In genomic region chr17:24722220-24722924, GRCm38 (mm10) we compare ENCODE assay signal across 9 mouse cellular contexts. TPM values are rescaled to one million over a fixed set of nuclear protein-coding genes. Genes with fewer than 3 reads are reported as not detected.
DNase-seq lines count a peak whose midpoint lies in the region; ATAC-seq lines count a peak whose summit lies in the region.
"Had no signal": no experiment of that assay in that cellular context is flagged by ENCODE, and none has a peak within 500 bp of the region (broad histone marks: within the 10 kb centered on the region; RNA-seq: fewer than 3 reads in every experiment).

No protein-coding gene starts in this region.

- 34% methylated on average over 13 of the region's 13 CpGs for WGBS in heart, embryonic 16.5 days
- 16% methylated on average over 13 of the region's 13 CpGs for WGBS in liver, embryonic 16.5 days (ENCODE audit: insufficient replicate concordance)

- DNase-seq in ES-CJ7 (ENCODE audit: low read depth, low spot score) = peak; percentile 55
- DNase-seq in adrenal gland, postnatal 25 days = no peak
- DNase-seq in lung, postnatal 36 days = no peak
- DNase-seq in layer of hippocampus, postnatal 36 days = no peak

- no peak for ATAC-seq in erythroblast, adult 5-6 weeks (replicated peaks; ENCODE audit: low FRiP score, poor library complexity, severe bottlenecking)
- ATAC-seq in heart, embryonic 16.5 days (replicated peaks; ENCODE audit: extremely low read depth, insufficient read depth, low FRiP score) = no peak
- no peak for ATAC-seq in liver, embryonic 16.5 days (ENCODE audit: low read depth)

- H3K4me3 ChIP-seq in erythroblast, embryonic 14.5 days (replicated peaks) = peak overlapping the region; percentile 77
- H3K4me3 ChIP-seq in heart, embryonic 16.5 days (ENCODE audit: low read length) = no peak overlapping the region; the same call in 1 of the 2 replicates
- peak overlapping the region; percentile 93 for H3K4me3 ChIP-seq in liver, embryonic 16.5 days (ENCODE audit: low read depth, low read length)

- no peak overlapping the region for H3K27ac ChIP-seq in heart, embryonic 16.5 days (ENCODE audit: low read length)
- peak overlapping the region; percentile 42 for H3K27ac ChIP-seq in liver, embryonic 16.5 days (ENCODE audit: low read length)

- H3K9me3 ChIP-seq in erythroblast, embryonic 14.5 days (ENCODE audit: control insufficient read depth, low read length) = no peaks in the 10 kb centered on the region
- no peaks in the 10 kb centered on the region for H3K9me3 ChIP-seq in heart, embryonic 16.5 days (replicated peaks; ENCODE audit: control insufficient read depth, low read length)
- no peaks in the 10 kb centered on the region for H3K9me3 ChIP-seq in liver, embryonic 16.5 days (replicated peaks; ENCODE audit: control insufficient read depth, low read length)

- peak overlapping the region; percentile 67 for H3K4me2 ChIP-seq in heart, embryonic 16.5 days (ENCODE audit: low read depth, low read length)
- peak overlapping the region; percentile 71 for H3K4me2 ChIP-seq in liver, embryonic 16.5 days (ENCODE audit: low read depth, low read length)

- H3K9ac ChIP-seq in heart, embryonic 16.5 days (ENCODE audit: low read length) = peak overlapping the region; percentile 43
- H3K9ac ChIP-seq in liver, embryonic 16.5 days (ENCODE audit: low read depth, low read length) = peak overlapping the region; percentile 18; the same call in 1 of the 2 replicates

- no peaks in the 10 kb centered on the region for H3K27me3 ChIP-seq in erythroblast, embryonic 14.5 days (ENCODE audit: control insufficient read depth)
- H3K27me3 ChIP-seq in heart, embryonic 16.5 days (ENCODE audit: control insufficient read depth, insufficient read depth, low read length) = no peaks in the 10 kb centered on the region
- H3K27me3 ChIP-seq in liver, embryonic 16.5 days (ENCODE audit: control insufficient read depth, insufficient read depth, low read depth, low read length) = no peaks in the 10 kb centered on the region; the same call in 1 of the 2 replicates

- peaks cover 60% of the 10 kb centered on the region for H3K4me1 ChIP-seq in erythroblast, embryonic 14.5 days (ENCODE audit: control insufficient read depth)
- H3K4me1 ChIP-seq in heart, embryonic 16.5 days (ENCODE audit: control insufficient read depth, insufficient read depth, low read length) = peaks cover 26% of the 10 kb centered on the region
- peaks cover 37% of the 10 kb centered on the region for H3K4me1 ChIP-seq in liver, embryonic 16.5 days (ENCODE audit: control insufficient read depth, low read depth, low read length)

- peaks cover 30% of the 10 kb centered on the region for H3K36me3 ChIP-seq in erythroblast, embryonic 14.5 days (ENCODE audit: control insufficient read depth)
- peaks cover 13% of the 10 kb centered on the region for H3K36me3 ChIP-seq in heart, embryonic 16.5 days (ENCODE audit: control insufficient read depth, insufficient read depth)
- H3K36me3 ChIP-seq in liver, embryonic 16.5 days (ENCODE audit: control insufficient read depth, insufficient read depth) = peaks cover 9% of the 10 kb centered on the region

RNA-seq across cellular contexts. Expression of gene Ndufb10, which starts 1.9 kb away (rescaled TPM):
- polyA plus RNA-seq in erythroblast, embryonic 14.5 days (2012) = 104 and 106 TPM in 2 replicates
- total RNA-seq in erythroblast, adult 5-6 weeks (2015; ENCODE audit: low replicate concordance) = 52.0 and 124 TPM in 2 replicates
- 74.1 and 90.5 TPM in 2 replicates for total RNA-seq in erythroblast, adult 5-6 weeks (2017; ENCODE audit: low replicate concordance)
- 570 and 615 TPM in 2 replicates for polyA plus RNA-seq in heart, embryonic 16.5 days (2015; fragmentation: Nextera tagmentation; extraction: Ambion mirVana)
- polyA plus RNA-seq in liver, embryonic 16.5 days (2015; fragmentation: Nextera tagmentation; extraction: Ambion mirVana) = 168 and 174 TPM in 2 replicates
- total RNA-seq in adrenal gland, postnatal 25 days (2021) = 230 and 272 TPM in 2 replicates
- total RNA-seq in layer of hippocampus, postnatal 36 days (2021) = 100 to 1,000 TPM; 199 to 228 TPM

RNA-seq across cellular contexts. Expression of gene Rps2, which starts 4.5 kb away (rescaled TPM):
- 143 and 504 TPM in 2 replicates for polyA plus RNA-seq in erythroblast, embryonic 14.5 days (2012)
- total RNA-seq in erythroblast, adult 5-6 weeks (2015; ENCODE audit: low replicate concordance) = 1,254 and 1,636 TPM in 2 replicates
- 281 and 355 TPM in 2 replicates for total RNA-seq in erythroblast, adult 5-6 weeks (2017; ENCODE audit: low replicate concordance)
- 843 and 891 TPM in 2 replicates for polyA plus RNA-seq in heart, embryonic 16.5 days (2015; fragmentation: Nextera tagmentation; extraction: Ambion mirVana)
- 868 and 907 TPM in 2 replicates for polyA plus RNA-seq in liver, embryonic 16.5 days (2015; fragmentation: Nextera tagmentation; extraction: Ambion mirVana)
- total RNA-seq in adrenal gland, postnatal 25 days (2021) = 579 and 669 TPM in 2 replicates
- total RNA-seq in layer of hippocampus, postnatal 36 days (2021) = 100 to 1,000 TPM; 326 to 349 TPM

RNA-seq across cellular contexts. Expression of gene Rnf151, which starts 4.5 kb away (rescaled TPM):
- polyA plus RNA-seq in erythroblast, embryonic 14.5 days (2012) = 0.19 TPM in 1 of 2 replicates, not detected in the other
- total RNA-seq in erythroblast, adult 5-6 weeks (2015; ENCODE audit: low replicate concordance) = not detected in 2 replicates
- not detected in 2 replicates for total RNA-seq in erythroblast, adult 5-6 weeks (2017; ENCODE audit: low replicate concordance)
- polyA plus RNA-seq in heart, embryonic 16.5 days (2015; fragmentation: Nextera tagmentation; extraction: Ambion mirVana) = not detected in 2 replicates
- polyA plus RNA-seq in liver, embryonic 16.5 days (2015; fragmentation: Nextera tagmentation; extraction: Ambion mirVana) = 0.07 TPM in 1 of 2 replicates, not detected in the other
- total RNA-seq in adrenal gland, postnatal 25 days (2021) = 0.27 and 0.81 TPM in 2 replicates
- total RNA-seq in layer of hippocampus, postnatal 36 days (2021) = not detected
- total RNA-seq: gastrocnemius, adult 8-10 months had no signal

RNA-seq across cellular contexts. Expression of gene Rpl3l, which starts 5.2 kb away (rescaled TPM):
- polyA plus RNA-seq in erythroblast, embryonic 14.5 days (2012) = not detected in 2 replicates
- total RNA-seq in erythroblast, adult 5-6 weeks (2015; ENCODE audit: low replicate concordance) = not detected in 2 replicates
- not detected in 2 replicates for total RNA-seq in erythroblast, adult 5-6 weeks (2017; ENCODE audit: low replicate concordance)
- 1.7 and 2.4 TPM in 2 replicates for polyA plus RNA-seq in heart, embryonic 16.5 days (2015; fragmentation: Nextera tagmentation; extraction: Ambion mirVana)
- 0.34 TPM in 1 of 2 replicates, not detected in the other for polyA plus RNA-seq in liver, embryonic 16.5 days (2015; fragmentation: Nextera tagmentation; extraction: Ambion mirVana)
- 0.24 TPM in 1 of 2 replicates, not detected in the other for total RNA-seq in adrenal gland, postnatal 25 days (2021)
- total RNA-seq in layer of hippocampus, postnatal 36 days (2021) = under 1 TPM in 1 of 2 experiments, not detected in 1; 0.56 TPM

RNA-seq across cellular contexts. Expression of gene Msrb1, which starts 14.1 kb away (rescaled TPM):
- polyA plus RNA-seq in erythroblast, embryonic 14.5 days (2012) = 1.5 and 1.7 TPM in 2 replicates
- 177 and 224 TPM in 2 replicates for total RNA-seq in erythroblast, adult 5-6 weeks (2015; ENCODE audit: low replicate concordance)
- total RNA-seq in erythroblast, adult 5-6 weeks (2017; ENCODE audit: low replicate concordance) = 42.8 and 97.5 TPM in 2 replicates
- polyA plus RNA-seq in heart, embryonic 16.5 days (2015; fragmentation: Nextera tagmentation; extraction: Ambion mirVana) = 19.0 and 21.2 TPM in 2 replicates
- 30.0 and 33.9 TPM in 2 replicates for polyA plus RNA-seq in liver, embryonic 16.5 days (2015; fragmentation: Nextera tagmentation; extraction: Ambion mirVana)
- total RNA-seq in adrenal gland, postnatal 25 days (2021) = 87.5 and 89.3 TPM in 2 replicates
- 10 to 100 TPM; 42.1 to 45.6 TPM for total RNA-seq in layer of hippocampus, postnatal 36 days (2021)
